Mouse (Mus musculus) G1E (cell line): ENCODE data around the gene Adarb1.

Experiments
- CTCF ChIP-seq: IDR thresholded peaks from 2 replicates; pipeline ENCODE4 v1.5.1; 2012; ENCODE audit warnings: low read depth, low read length, inconsistent platforms, mixed read lengths
- GATA1 ChIP-seq: IDR thresholded peaks from 2 replicates; pipeline ENCODE4 v1.6.1; 2012; ENCODE audit warnings: borderline replicate concordance, low read length, inconsistent platforms, mixed read lengths
- GATA2 ChIP-seq: IDR thresholded peaks from 2 replicates; pipeline ENCODE4 v1.6.1; 2012; ENCODE audit warnings: low read depth, low read length, inconsistent platforms, borderline replicate concordance
- POLR2AphosphoS5 ChIP-seq: IDR thresholded peaks from 2 replicates; pipeline ENCODE4 v1.6.1; 2012; ENCODE audit warnings: low read depth, low read length, inconsistent platforms; ENCODE audit not compliant: insufficient replicate concordance
- TAL1 ChIP-seq: conservative IDR thresholded peaks from 2 replicates; pipeline ENCODE4 v1.6.1; 2012; ENCODE audit warnings: low read depth, low read length, inconsistent platforms, mixed read lengths

GRCm38 (mm10) chr10:77416666-77417239, 1.3 kb downstream of the Adarb1 start:
- TF ChIP-seq CTCF (no peak), POLR2AphosphoS5 (no peak), GATA1 (no peak), TAL1 (no peak), GATA2 (no peak)
